Mouse (Mus musculus) erythroblast, embryonic 14.5 days (primary cell): ENCODE measurements around the gene Cct4.

Experiments
- GATA1 ChIP-seq: IDR thresholded peaks from 2 replicates; pipeline ENCODE4 v1.6.1; 2012; ENCODE audit warnings: low read length, inconsistent platforms, mixed read lengths
- TAL1 ChIP-seq: IDR thresholded peaks from 3 replicates; pipeline ENCODE4 v1.6.1; 2012; ENCODE audit warnings: low read length, inconsistent platforms, mixed read lengths

GRCm38 (mm10) chr11:22991218-22991835, 1.0 kb downstream of the Cct4 start:
- TF ChIP-seq TAL1 (no peak), GATA1 (no peak)
